Mouse (Mus musculus) ES-E14 (cell line): ENCODE measurements around the gene Olfr551.

Source experiments
- CHD2 ChIP-seq: IDR thresholded peaks from 2 replicates; pipeline ENCODE4 v1.6.1; 2014; ENCODE audit warnings: mild to moderate bottlenecking, low read depth, low read length, inconsistent platforms
- HCFC1 ChIP-seq: IDR thresholded peaks from 2 replicates; pipeline ENCODE4 v1.6.1; 2012; ENCODE audit warnings: low read length, inconsistent platforms, borderline replicate concordance; ENCODE audit not compliant: insufficient read depth
- ZC3H11A ChIP-seq: IDR thresholded peaks from 2 replicates; pipeline ENCODE4 v1.6.1; 2012; ENCODE audit warnings: low read depth, mild to moderate bottlenecking, inconsistent platforms, low read length, borderline replicate concordance
- ZNF384 ChIP-seq: IDR thresholded peaks from 2 replicates; pipeline ENCODE4 v1.6.1; 2012; ENCODE audit warnings: low read depth, low read length, inconsistent platforms

DNA sequence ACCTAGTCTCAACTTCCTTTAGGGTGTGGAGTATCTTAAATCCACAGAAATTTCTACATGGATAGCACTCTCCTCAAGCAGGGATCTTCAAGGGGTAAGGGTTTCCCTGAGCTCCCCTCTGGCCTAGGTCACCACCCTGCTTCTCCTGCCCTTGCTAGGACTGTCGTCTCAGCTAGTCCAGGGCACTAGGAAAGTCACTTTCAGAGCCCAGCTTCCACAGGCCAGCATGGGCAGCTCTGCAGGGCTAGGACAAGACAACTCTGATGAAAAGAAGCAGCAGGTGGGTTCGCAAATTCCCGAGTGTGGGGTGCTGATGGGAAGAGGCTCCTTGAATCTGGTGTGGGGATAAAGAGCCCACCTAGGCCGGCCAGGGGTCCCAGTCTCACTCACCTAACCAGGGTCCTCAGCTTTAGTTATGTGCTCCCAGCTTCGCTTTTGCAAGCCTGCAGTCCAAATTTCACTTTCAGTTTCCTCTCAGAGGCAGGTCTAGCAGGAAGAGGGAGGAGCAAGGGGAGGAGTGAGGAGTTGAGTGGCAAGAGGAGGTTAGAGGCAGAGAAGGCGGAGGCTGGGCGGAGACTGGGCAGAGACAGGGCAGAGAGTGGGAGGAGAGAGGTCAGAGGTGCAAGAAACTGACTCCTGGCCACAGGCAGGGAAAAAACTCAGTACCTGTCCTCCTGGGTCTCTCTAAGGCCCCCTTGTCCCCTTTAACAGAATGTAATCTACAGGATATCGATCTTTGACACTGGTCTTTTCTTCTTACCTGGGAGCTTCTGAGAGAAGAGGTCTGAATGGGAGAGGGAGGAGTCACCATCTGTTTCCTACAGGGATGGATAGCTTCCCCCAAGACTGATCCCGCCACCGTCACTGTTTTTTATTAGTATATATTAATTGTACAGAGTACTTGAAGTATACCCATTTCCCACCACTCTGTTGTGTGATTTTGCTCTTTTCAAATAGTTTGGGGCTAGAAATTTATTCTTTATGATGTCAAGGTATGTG, 26.4 kb downstream of the Olfr551 start, which contains the start of gene Trim21:
- TF ChIP-seq ZNF384 = no peak
- TF ChIP-seq CHD2 = no peak
- TF ChIP-seq HCFC1 = no peak
- no peak for TF ChIP-seq ZC3H11A
